Mouse (Mus musculus): Measurements from ENCODE around the gene Samd7. TPM values are rescaled to one million over a fixed set of nuclear protein-coding genes. Genes with fewer than 3 reads are reported as not detected.
A peak's percentile ranks its signal among the peaks of the same experiment; 100 is the strongest.

Samd7 gene
- polyA plus RNA-seq, 1 experiment from 2014 or later, result not detected

GRCm38 (mm10) chr3:30724105-30724824 lies 21.8 kb upstream of the Samd7 start:
- Histone ChIP-seq H3K4me1 (no peaks in the 10 kb centered on the region), H3K27me3 (no peaks in the 10 kb centered on the region), H3K9me3 (no peaks in the 10 kb centered on the region), H3K4me2 (replicated peaks) (no peak overlapping the region), H3K36me3 (no peaks in the 10 kb centered on the region), H3K9ac (no peak overlapping the region), H3K4me3 (no peak overlapping the region), H3K27ac (no peak overlapping the region)
- 44% methylated on average over 10 of the region's 10 CpGs for WGBS
- no peak for ATAC-seq (ENCODE audit: low FRiP score, low read depth)

- Histone ChIP-seq H3K4me1 (no peaks in the 10 kb centered on the region), H3K9me3 (no peaks in the 10 kb centered on the region), H3K36me3 (no peaks in the 10 kb centered on the region), H3K4me2 (replicated peaks) (no peak overlapping the region), H3K27me3 (no peaks in the 10 kb centered on the region), H3K4me3 (no peak overlapping the region), H3K27ac (no peak overlapping the region), H3K9ac (no peak overlapping the region)
- ATAC-seq (ENCODE audit: low FRiP score, low read depth), result no peak
- WGBS, result 79% methylated on average over 10 of the region's 10 CpGs
Observed at GRCm38 (mm10) chr3:30724848-30725465, 21.1 kb upstream of the Samd7 start.

DNA sequence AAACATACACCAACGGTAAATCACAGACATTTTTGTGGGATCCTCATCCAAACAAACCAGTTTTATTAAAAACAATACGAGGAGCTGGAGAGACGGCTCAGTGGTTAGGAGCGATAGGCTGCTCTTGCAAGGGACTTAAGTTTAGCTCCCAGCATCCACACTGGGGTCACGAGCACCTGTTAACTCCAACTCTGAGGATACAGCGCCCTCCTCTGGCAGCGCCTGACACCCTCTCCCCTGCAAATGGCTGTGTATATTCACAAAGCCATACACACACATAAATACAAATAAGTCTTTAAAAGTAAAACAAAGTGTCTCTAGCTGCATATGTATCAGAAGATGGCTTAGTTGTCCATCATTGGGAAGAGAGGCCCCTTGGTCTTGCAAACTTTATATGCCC lies 20.6 kb upstream of the Samd7 start:
- no peaks in the 10 kb centered on the region for H3K9me3 ChIP-seq
- H3K9ac ChIP-seq, result no peak overlapping the region
- no peak overlapping the region for H3K27ac ChIP-seq
- H3K4me2 ChIP-seq (replicated peaks), result no peak overlapping the region
- no peak overlapping the region for H3K4me3 ChIP-seq
- WGBS, result 83% methylated on average over 7 of the region's 7 CpGs
- no peak for ATAC-seq (ENCODE audit: low FRiP score, low read depth)
- no peaks in the 10 kb centered on the region for H3K4me1 ChIP-seq
- H3K36me3 ChIP-seq, result no peaks in the 10 kb centered on the region
- no peaks in the 10 kb centered on the region for H3K27me3 ChIP-seq

DNA sequence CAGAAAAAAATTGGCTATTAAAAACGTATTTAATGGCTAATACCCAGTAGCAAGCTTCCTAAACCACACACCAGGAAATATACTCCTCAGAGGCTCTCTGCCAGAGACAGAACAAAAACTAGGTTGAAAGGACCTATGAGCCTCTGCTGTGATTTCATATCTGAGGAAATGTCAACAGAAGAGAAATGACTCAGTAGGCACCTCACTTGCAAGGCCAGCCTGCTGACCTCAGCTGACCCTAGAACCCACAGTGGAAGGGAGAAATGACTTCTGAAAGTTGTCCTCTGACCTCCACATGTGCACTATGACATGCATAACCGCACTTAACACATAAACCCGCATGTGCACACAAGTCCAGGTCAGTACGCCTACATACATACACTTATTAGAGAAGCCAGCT lies 18.9 kb upstream of the Samd7 start:
- no peaks in the 10 kb centered on the region for H3K4me1 ChIP-seq
- no peak overlapping the region for H3K27ac ChIP-seq
- no peak overlapping the region for H3K4me3 ChIP-seq
- no peaks in the 10 kb centered on the region for H3K27me3 ChIP-seq
- WGBS, result 84% methylated on average over 4 of the region's 4 CpGs
- H3K4me2 ChIP-seq (replicated peaks), result no peak overlapping the region
- no peak overlapping the region for H3K9ac ChIP-seq
- no peaks in the 10 kb centered on the region for H3K9me3 ChIP-seq
- H3K36me3 ChIP-seq, result no peaks in the 10 kb centered on the region
- ATAC-seq (ENCODE audit: low FRiP score, low read depth), result no peak

DNA sequence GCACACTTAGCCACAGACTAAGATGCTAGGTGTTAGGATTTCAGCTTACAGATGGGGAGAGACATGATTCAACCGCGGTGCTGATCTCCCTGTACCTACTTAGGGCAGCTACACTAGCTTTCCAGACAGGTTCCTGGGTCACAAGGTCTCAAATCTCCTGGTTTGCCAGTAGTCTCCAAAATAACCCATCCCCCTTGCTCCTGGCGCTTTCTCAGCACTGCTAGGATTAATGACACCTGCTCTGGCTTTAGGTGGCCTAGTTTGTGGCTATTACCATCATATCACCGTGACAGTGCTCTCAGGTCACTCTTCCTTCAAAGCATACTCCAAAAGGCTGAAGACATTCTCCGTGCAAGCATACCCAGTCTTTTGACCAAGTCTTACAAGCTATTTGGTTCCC lies 17.0 kb upstream of the Samd7 start:
- ATAC-seq (ENCODE audit: low FRiP score, low read depth), result no peak
- Histone ChIP-seq H3K4me3 (no peak overlapping the region), H3K27me3 (no peaks in the 10 kb centered on the region), H3K9me3 (no peaks in the 10 kb centered on the region), H3K9ac (no peak overlapping the region), H3K4me1 (no peaks in the 10 kb centered on the region), H3K36me3 (no peaks in the 10 kb centered on the region), H3K4me2 (replicated peaks) (no peak overlapping the region), H3K27ac (no peak overlapping the region)
- 81% methylated on average over 5 of the region's 5 CpGs for WGBS

DNA sequence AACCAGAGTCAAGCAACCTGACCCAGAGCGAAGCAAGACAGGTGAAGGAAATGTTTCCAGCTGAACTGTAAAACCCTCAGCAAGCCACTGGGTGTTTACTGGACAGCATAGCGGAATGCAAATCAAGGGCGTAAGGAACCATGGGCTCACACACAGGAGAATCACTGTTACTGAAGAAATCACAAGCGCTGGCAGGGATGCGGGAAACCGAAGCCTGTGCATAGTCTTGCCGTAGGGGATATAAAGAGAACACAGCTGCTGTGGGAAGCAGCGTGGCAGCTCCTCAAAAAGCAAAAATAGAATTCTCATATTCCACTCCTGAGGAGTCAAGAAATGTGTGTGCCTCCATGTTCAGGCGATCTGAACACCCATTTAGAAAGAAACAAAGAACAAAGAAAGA lies 9.3 kb upstream of the Samd7 start:
- WGBS, result 61% methylated on average over 9 of the region's 9 CpGs
- no peak overlapping the region for H3K4me2 ChIP-seq (replicated peaks)
- no peaks in the 10 kb centered on the region for H3K9me3 ChIP-seq
- 0 out of 2 replicates have a peak, but pooled peaks cover 12% of the 10 kb centered on the region for H3K4me1 ChIP-seq
- H3K27ac ChIP-seq, result no peak overlapping the region
- peak; percentile 73 for ATAC-seq (ENCODE audit: low FRiP score, low read depth)
- no peaks in the 10 kb centered on the region for H3K27me3 ChIP-seq
- no peak overlapping the region for H3K9ac ChIP-seq
- H3K4me3 ChIP-seq, result no peak overlapping the region
- H3K36me3 ChIP-seq, result no peaks in the 10 kb centered on the region

DNA sequence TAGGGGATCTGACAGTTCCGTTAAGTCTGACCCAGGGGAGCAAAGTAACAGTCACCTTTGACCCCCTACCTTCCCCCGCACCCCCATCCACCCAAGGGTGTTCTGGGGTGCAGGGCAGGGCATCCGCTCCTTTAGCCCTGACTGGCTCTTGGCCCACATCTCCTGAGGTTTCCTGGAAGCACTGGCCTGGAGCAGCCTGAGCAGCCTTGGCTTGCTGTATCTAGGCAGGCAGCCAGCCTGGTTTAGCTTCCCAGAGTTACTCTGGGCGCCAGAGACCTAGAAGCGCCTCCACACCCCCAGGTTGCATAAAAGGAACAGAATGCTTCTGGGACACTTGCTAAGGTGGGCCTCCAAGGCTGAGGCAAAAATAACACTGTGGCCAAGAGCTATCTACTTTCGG lies 4.8 kb upstream of the Samd7 start:
- Histone ChIP-seq H3K4me2 (replicated peaks) (no peak overlapping the region), H3K9me3 (peaks cover 4% of the 10 kb centered on the region; the same call in 1 of the 2 replicates), H3K36me3 (no peaks in the 10 kb centered on the region), H3K27ac (no peak overlapping the region), H3K27me3 (no peaks in the 10 kb centered on the region), H3K9ac (no peak overlapping the region), H3K4me3 (no peak overlapping the region), H3K4me1 (0 out of 2 replicates have a peak, but pooled peaks cover 12% of the 10 kb centered on the region)
- ATAC-seq (ENCODE audit: low FRiP score, low read depth), result no peak
- WGBS, result 85% methylated on average over 6 of the region's 6 CpGs

DNA sequence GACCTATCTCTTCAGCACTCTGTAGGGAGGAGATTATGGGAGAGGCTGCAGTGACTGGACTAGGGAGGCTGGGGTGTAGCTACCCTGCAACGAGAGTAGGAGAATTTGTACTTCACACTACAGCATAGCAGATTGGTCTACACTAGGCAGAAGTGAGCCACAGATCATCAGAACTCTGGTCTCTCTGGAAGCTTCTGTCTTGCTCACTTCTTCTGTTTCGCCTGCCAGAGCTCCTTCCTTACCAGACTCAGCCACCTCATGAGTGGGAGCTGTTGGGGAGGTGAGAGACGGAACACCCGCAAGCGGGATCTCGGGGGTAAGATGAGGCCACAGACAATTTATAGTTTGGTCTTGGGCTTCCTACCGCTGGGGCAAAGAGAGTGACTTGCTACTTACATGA lies 3.2 kb upstream of the Samd7 start:
- WGBS, result 91% methylated on average over 7 of the region's 7 CpGs
- no peak overlapping the region for H3K27ac ChIP-seq
- H3K9me3 ChIP-seq, result peaks cover 4% of the 10 kb centered on the region; the same call in 1 of the 2 replicates
- H3K27me3 ChIP-seq, result no peaks in the 10 kb centered on the region
- no peak overlapping the region for H3K9ac ChIP-seq
- H3K36me3 ChIP-seq, result no peaks in the 10 kb centered on the region
- ATAC-seq (ENCODE audit: low FRiP score, low read depth), result no peak
- H3K4me1 ChIP-seq, result 0 out of 2 replicates have a peak, but pooled peaks cover 5% of the 10 kb centered on the region
- no peak overlapping the region for H3K4me3 ChIP-seq
- H3K4me2 ChIP-seq (replicated peaks), result no peak overlapping the region

GRCm38 (mm10) chr3:30748316-30748715 lies 2.2 kb downstream of the Samd7 start:
- Histone ChIP-seq H3K27ac (no peak overlapping the region), H3K9ac (no peak overlapping the region), H3K36me3 (no peaks in the 10 kb centered on the region), H3K4me2 (replicated peaks) (no peak overlapping the region), H3K4me1 (no peaks in the 10 kb centered on the region), H3K4me3 (no peak overlapping the region), H3K27me3 (no peaks in the 10 kb centered on the region), H3K9me3 (peaks cover 4% of the 10 kb centered on the region; the same call in 1 of the 2 replicates)
- 85% methylated on average over 9 of the region's 9 CpGs for WGBS
- ATAC-seq (ENCODE audit: low FRiP score, low read depth), result no peak

DNA sequence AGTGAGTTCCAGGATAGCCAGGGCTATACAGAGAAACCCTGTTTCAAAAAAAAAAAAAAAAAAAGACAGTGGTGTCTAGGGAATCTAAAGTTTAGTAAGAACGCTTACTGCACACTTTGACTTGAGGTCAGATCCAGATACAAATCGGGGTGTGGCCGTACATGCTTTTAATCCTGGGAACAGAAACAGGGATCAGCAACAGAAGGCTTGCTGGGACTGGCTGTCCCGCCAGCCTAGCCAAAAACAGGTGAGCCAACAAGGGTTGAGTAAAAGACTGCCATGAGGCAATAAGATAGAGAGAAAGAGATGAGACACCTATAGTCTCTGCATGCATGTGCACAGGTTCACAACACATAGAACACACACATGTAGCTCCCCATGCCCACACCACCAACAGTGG lies 8.6 kb downstream of the Samd7 start:
- Histone ChIP-seq H3K4me1 (no peaks in the 10 kb centered on the region), H3K9me3 (no peaks in the 10 kb centered on the region), H3K27ac (no peak overlapping the region), H3K4me2 (replicated peaks) (no peak overlapping the region), H3K36me3 (no peaks in the 10 kb centered on the region), H3K27me3 (no peaks in the 10 kb centered on the region), H3K9ac (no peak overlapping the region), H3K4me3 (no peak overlapping the region)
- ATAC-seq (ENCODE audit: low FRiP score, low read depth), result no peak
- 86% methylated on average over 4 of the region's 4 CpGs for WGBS

DNA sequence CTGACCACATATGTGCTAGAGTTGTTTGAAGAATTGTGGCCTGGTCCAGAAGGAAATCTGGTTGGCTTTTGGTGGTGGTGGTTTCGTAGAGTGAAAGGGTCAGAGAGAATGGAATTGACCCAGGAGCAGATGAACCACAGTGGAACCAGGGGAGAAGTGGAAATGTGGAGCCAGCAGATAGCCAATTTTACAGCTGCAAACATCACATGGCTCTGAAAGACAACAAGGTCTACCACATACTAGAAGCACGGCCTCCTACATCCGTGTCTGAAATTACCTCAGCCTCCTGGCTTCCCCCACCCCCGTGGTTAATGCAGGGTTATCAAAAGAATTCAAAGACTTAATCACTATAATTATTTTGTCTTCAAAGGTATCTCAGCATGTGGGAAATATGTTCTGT lies 18.8 kb downstream of the Samd7 start:
- H3K9ac ChIP-seq, result no peak overlapping the region
- no peaks in the 10 kb centered on the region for H3K36me3 ChIP-seq
- 88% methylated on average over 4 of the region's 4 CpGs for WGBS
- ATAC-seq (ENCODE audit: low FRiP score, low read depth), result no peak
- H3K27me3 ChIP-seq, result no peaks in the 10 kb centered on the region
- no peak overlapping the region for H3K27ac ChIP-seq
- H3K9me3 ChIP-seq, result no peaks in the 10 kb centered on the region
- H3K4me3 ChIP-seq, result no peak overlapping the region
- no peaks in the 10 kb centered on the region for H3K4me1 ChIP-seq
- no peak overlapping the region for H3K4me2 ChIP-seq (replicated peaks)

DNA sequence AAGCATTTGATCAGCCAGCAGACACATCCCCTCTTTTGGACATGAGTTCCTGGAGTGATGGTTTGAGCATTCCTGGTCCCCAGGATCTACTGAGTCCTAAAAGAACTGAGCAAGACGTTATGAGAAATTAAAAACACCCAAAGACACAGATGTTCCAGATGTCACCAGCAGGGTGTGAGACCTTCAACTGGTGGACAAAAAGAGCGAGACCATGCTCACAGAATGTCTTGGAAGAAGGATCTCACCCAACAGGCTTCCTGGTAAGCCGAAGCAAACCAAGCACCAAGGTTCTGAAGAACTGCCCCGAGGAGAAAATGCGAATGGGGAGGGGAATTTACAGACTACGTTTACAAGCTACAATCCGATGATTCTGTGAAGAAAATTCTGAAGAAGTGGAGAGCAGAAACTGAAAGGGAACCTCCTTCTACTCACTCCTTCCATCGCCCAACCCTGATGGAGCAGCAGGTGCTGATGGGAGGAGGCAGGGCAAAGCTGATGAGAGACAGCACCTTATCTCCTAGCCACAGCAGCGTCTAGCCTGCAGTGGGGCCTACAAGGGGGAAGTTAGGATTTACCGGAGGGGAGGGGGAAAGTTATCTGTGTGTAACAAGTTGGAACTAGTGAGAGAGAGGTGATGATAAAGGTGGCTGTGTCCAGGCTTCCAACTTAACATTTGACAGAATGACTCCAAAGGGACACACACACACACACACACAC lies 19.4 kb downstream of the Samd7 start:
- 62% methylated on average over 10 of the region's 10 CpGs for WGBS

More for the DNA sequence above, 19.4 kb downstream of the Samd7 start:
- H3K27ac ChIP-seq, result no peak overlapping the region
- ATAC-seq (ENCODE audit: low FRiP score, low read depth), result 0 out of 2 replicates have a peak, but pooled peaks have one; percentile 71
- H3K4me1 ChIP-seq, result no peaks in the 10 kb centered on the region
- no peaks in the 10 kb centered on the region for H3K27me3 ChIP-seq
- no peaks in the 10 kb centered on the region for H3K9me3 ChIP-seq
- H3K9ac ChIP-seq, result no peak overlapping the region
- H3K36me3 ChIP-seq, result no peaks in the 10 kb centered on the region
- no peak overlapping the region for H3K4me2 ChIP-seq (replicated peaks)
- no peak overlapping the region for H3K4me3 ChIP-seq
